Mouse (Mus musculus) lung, postnatal 14 days (tissue): ENCODE measurements around the gene Thap7.
"Not testable (repeated sequence)": the region's sequence is repeated elsewhere in the genome, so short reads cannot be mapped to it uniquely, and the experiment has no call there.

Experiments
- DNase-seq: peaks from one replicate; pipeline ENCODE4 v3.0.0; 2021

Thap7 gene

DNA sequence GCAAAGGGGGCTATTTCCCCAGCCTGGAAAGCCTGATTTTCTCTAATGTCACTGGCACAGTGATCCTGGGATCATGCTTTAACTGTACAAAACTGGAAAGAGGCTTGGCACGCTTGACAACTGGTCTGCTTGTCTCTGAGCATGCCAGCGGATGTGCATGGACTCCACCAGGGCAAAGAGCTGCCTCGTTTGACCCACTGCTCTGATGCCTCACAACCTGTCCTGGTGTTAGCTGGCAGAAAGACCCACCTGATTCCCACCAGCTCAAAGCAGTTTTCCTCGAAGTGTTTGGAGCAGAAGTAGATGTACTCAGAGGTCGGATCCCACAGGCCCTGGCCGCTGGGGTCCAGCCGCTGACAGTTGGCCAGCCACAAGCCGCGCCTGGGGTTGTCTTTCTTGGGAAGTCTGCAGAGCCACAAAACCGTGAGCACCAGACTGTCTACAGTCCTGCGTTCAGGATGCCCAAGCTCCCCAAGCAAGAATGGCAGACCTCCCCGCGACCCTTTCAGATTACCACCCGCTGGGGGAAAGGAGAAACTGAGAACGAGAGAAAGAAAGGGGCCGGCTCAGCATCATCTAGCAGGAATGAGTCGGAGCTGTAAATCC lies 852 bp downstream of the Thap7 start:
- DNase-seq, result no peak

GRCm38 (mm10) chr16:17528276-17528675 lies 2.7 kb downstream of the Thap7 start:
- DNase-seq, result no peak

DNA sequence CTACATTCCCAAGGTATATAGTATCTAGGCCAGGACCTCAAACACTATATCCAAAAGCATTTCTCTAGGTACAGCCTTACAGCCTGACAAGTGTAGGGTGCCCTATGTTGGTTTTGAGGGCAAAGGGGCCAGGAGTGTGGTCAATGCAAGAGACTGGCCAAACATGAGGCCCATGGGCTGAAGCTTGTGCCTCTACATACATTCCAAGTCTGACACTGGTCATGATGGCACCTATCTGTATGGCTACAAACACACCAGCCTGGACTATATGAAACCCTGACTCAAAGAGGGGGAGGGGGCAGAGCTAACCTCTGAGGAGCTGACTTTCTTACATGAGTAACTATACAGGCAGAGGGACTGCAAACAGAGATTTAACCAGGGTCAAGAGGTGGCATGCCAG lies 3.3 kb downstream of the Thap7 start:
- no peak for DNase-seq

DNA sequence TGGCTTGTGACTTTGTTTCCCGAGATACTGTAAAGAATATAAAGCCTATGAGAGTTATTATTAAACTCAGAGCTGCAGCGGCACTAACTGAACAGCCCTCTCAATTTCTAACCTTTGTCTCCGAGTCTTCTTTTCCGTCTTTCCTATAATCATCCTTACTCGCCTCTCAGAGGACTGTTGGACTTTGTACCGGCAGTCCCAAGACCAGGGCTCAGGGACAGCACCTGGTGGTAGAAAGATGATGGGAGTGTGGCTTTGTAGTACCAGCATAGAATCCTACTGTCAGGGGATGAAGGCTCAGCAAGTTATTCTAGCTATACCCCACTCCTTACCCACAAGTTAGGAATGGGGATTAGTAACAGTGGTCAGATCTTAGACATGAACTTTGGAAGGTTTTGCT lies 4.7 kb downstream of the Thap7 start:
- DNase-seq, result no peak

- no peak for DNase-seq
Observed at GRCm38 (mm10) chr16:17525524-17525923, 5.4 kb downstream of the Thap7 start.

GRCm38 (mm10) chr16:17524156-17524555 lies 6.8 kb downstream of the Thap7 start:
- no peak for DNase-seq

DNA sequence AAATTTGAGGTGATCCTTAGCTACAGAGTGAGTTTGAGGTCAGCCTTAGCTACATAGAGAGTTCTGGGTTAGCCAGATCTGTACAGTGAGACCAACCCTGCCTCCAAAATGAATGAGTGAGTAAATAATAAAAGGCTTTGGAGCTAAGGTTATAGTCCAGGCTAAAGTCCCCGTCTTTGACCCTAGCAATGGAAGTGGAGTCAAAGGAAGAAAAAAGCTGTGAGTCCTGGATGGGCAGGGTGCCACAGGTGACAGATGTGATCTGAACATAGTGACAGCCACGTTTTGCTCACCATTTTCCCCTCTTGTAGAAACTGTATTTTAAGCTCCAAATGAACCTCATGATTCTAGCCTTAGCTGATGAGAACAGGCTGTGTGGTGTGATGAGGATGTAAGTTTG lies 12.0 kb downstream of the Thap7 start:
- no peak for DNase-seq

DNA sequence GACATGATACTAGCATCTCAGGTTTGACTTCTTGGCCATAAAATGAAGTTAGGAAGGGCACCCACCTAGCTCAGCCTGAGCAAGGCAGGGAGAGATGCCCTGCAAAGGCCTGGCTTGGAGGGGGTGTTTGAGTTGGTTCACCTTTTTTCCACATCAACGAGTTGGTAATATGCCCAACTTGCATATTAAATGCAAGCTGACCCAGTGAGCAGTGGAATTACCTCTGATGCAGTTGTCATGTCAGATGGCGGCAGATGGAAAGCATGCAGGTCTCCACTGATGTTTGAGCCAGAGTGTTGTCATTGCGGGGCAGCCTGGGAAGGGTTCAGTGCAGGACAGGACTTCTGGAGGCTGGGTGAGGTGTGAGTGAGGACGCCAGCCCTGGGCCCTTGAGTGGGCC lies 19.5 kb downstream of the Thap7 start:
- DNase-seq, result no peak

DNA sequence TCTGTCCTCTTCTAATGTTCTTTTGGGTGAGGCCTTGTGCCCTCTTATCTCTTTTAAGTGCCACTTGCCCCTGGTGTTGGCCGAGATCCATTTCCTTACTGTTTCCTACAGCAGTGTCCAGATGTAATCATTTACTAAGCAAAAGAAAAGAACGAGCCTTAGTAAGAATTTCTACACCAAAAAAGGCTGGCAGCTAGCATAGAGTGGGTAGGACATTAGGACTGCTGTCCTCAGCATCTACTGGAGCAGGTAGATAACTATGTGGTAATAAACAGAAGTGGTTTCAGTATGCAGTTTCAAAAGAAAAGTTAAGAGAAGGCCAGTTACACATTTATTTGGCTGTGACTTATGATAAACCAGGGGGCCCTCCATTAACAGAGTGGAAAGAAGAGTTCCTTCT lies 20.2 kb downstream of the Thap7 start:
- DNase-seq, result peak; percentile 16

GRCm38 (mm10) chr16:17510143-17510542 lies 20.8 kb downstream of the Thap7 start:
- DNase-seq, result no peak

DNA sequence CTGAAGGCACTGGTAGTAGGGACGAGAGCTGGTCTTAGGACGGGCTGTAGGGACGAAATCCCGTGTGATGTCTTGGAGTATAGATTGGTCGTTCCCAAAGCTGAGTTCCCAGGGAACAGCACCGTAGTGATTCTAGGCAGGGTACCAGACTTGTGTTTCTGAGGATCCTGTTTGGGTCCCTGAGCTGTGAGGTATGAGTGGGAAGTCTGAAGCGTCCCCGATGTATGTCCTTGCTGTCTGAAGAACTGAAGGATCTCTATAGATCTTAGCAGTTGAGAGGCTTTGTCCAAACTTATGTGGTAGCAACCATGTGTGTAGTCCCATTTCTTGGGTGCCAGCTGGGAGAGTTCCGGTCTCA lies 21.7 kb downstream of the Thap7 start:
- no peak for DNase-seq

DNA sequence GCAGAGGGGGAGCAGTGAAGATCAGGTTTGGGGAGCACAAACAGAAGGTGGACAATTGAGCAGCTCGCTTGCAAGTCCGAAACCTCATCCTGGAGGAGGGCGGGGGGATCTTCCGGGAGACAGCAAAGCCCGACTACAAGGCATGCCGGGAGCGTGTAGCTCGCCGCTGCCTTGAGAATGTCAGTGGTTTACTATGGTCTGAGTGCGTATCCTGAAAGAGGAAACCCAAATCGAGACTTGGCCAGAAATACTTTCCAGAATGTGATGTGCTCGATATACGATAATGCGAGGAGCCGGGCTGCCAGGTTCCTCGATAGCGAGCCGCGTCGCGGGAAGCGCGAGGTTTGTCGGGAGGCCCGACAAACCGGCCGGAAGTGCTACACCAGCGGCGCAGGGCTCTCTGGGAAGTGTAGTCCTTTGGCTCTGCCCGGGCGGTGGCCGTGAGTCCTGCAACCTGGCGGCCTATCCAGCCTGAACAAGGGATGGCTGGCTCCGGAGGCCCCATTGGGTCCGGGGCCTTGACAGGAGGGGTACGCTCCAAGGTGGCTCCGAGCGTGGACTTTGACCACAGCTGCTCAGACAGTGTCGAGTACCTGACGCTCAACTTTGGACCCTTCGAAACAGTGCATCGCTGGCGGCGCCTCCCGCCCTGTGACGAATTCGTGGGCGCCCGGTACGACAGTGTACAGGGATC lies 22.2 kb downstream of the Thap7 start, which contains the start of gene Lztr1:
Lztr1 (plus strand) TSS at position 143 of the 694 bp plus-strand sequence.
- DNase-seq, result peak; percentile 87

GRCm38 (mm10) chr16:17508031-17508430 lies 22.9 kb downstream of the Thap7 start:
- DNase-seq, result not testable (repeated sequence)

DNA sequence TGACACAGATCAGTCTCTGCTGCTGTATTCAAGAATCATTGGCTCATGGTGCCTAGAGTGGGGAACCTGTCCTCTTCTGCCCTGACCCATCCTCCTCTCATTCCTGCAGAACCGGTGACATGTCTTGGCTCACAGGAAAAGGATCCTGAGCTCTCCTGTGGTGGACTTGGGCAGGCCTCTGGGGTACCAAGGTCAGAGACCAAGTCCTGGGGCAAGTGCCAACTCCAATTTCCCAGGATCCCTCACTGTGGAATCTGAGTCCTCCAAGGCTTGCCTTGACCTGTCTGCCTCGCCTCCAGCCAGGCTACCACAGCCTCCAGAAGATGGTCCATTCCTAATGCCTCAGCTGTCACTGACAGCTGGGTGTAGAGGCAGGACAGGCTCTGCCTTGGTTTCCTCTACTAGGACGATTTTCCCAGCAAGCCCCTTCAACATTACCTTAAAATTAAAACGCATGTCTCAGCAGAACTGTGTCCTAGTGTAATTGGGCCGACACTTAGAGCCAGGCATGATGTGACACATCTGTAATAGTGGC lies 23.9 kb downstream of the Thap7 start:
- no peak for DNase-seq

DNA sequence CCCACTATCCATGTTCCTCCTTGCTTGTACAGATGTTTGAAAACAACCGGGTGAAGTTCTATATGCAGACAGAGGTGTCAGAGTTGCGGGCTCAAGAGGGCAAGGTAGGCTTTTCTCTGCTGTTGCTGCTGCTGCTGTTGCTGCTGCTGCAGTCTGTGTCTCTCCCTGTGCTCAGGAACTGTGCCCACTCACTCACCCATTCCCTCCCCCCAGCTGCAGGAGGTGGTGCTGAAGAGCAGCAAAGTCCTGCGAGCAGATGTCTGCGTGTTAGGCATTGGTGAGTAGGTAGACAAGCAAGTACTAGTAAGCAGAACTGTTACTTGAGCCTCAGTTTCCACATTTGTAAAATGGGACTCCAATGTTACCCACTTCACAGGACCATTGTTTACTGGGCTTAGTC lies 28.3 kb downstream of the Thap7 start:
- DNase-seq, result no peak

- no peak for DNase-seq
Observed at GRCm38 (mm10) chr16:17499249-17499883, 31.6 kb downstream of the Thap7 start.

DNA sequence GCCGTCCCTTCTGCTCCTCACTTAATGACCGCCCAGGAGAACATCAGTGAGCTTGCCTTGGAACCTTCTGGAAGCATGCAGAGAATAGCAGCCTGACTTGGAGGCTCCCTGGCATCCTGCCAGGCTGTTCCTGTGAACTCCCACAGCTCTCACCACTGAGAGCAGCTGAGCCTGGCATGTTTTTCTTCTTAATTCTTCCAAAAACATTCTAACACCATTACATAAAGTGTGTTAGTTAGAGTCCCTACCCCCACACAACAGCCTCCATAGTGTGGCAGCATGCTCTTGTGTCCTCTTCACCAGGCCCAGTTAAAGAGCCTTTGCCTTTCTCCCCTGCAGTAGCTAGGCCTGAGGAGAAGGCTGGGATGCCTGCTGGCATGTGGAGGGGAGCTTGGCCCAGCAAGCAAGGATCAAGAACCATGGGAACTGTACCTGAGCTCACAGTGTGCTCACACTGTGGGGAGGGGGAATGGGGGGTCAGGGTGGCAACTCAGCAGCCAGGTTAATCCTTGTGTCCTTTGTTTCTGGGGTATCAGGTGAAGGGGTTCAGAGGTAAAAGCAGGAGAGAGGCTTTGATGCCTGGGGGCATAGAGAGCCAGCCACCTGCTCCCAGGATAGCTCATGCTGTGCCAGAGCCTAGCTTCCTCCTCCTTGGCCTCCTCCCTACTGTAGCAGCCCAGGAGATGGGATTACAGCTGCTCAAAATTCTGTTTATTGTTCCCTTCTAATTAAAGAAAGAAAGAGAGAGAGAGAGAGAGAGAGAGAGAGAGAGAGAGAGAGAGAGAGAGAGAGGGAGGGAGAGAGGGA lies 34.2 kb downstream of the Thap7 start:
- peak; percentile 54 for DNase-seq

DNA sequence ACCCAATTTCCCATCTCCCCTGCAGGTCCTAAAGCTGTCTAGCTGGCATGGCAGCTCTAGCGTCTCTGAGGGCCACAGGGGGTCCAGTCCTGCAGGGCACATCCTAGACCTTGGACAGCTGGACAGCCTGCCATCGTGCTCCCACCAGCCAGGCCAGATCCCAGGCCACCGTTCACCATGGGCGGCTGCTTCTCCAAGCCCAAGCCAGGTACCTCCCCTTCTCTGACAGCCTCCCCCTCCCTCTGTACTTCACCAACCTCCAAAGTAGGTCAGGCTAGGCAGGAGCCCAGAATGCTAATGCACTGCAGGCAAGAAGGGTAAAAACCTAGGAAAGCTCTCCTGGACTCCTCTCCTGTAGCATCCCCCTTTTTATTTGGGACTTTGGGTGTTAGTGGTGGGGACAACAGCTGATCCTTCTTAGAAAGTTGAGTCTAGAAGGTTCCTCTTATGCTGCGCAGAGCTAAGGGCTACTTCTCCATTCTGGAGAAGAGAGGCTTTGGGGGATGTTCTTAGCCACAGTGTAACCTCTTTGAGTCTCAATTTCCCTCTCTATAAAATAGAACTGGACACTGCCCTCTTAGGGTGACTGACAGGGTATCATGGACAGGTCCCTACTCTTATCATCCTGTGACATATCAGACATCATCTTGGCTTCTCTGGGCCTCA lies 38.9 kb downstream of the Thap7 start:
- DNase-seq, result no peak

- DNase-seq, result no peak
Observed at GRCm38 (mm10) chr16:17491154-17491553, 39.8 kb downstream of the Thap7 start.

DNA sequence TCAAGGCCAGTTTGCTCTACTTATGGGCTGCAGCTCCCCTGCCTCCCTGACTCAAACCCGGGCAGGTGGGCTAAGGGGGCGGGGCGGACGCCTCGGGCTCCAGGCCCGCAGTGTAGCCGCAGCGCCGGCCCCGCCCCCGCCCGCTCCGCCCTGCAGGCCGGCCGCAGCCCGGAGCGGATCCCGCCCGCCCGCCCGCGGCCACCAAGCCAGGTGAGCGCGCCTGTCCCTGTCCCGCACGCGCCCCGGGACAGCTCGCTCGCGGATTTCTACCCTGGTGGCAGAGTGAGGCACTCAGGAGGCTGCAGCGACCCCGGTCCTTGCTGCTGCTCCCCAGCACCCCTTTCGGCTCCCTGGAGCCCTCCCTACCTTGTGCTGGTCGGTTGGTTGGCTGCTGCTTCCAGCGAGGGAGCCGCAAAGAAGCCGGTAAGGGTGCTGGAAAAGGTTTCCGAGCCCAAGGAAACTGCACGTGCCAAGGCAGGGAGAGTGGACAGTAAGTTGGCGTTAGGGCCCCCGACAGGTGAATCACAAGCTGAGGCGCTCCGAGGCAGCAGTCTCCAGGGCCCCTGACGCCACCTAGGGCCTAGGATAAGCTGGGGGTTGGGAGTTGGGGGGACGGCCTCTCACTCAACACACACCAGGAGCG lies 41.3 kb downstream of the Thap7 start, which contains the start of gene Aifm3:
Aifm3 (plus strand) TSS at position 143 of the 643 bp plus-strand sequence.
- peak; percentile 27 for DNase-seq

- peak; percentile 11 for DNase-seq
Observed at GRCm38 (mm10) chr16:17488478-17489468, 42.2 kb downstream of the Thap7 start.
